Mouse (Mus musculus) left cerebral cortex, postnatal 4 days (tissue): ENCODE results near the gene Atp6v1g2. TPM values are rescaled to one million over a fixed set of nuclear protein-coding genes. Genes with fewer than 3 reads are reported as not detected.

Source experiments
- DNase-seq: peaks from one replicate; pipeline ENCODE4 v3.0.0-alpha.2; 2022
- intact Hi-C: fragments of 180-260 bp; cut with DNase I; formaldehyde crosslinking; loops from one replicate; pipeline ENCODE4 v1.15.1; 2025
- total RNA-seq, 2 experiments: library from RNA; stranded (reverse); gene quantifications; 2 replicates each; pipeline ENCODE4 v1.2.3; 2021

Atp6v1g2 gene
- total RNA-seq, 2 experiments from 2014 or later: 122 to 142 TPM

DNA sequence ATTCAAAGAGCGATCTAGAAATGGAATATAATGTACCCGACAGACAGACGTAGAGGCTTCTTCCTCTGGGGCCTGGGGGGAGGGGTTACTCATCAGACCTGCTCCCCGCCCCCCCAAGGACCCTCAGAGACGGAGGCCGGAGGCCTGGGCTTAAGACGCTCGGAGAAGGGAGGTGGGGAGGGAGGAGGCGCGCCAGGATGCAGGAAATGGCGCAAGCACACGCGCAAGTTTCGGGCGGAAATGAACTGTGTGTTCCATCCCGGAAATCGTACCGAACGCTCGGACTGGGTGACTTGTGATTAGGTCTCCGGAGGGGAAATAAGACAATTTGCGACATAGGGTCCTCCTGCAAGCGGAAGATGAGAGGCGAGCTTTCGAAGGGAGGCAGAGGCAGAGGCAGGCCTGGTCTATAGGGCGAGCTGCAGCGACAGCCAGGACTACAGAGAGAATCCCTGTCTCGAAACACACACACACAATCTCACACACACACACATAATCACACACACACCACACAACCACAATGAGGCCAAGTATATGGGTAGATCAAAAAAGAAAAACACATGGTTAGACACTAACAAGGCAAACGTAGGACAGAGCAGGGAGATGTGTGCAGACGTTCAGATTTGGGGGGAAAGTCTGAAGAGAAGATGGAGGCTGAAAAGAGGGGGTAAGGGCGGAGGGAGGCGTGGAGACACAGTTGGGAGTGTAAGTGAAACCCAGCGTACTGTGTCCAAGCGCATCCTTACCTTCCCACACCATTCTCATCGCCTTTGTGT, 2.3 kb downstream of the Atp6v1g2 start, which contains the start of gene Nfkbil1:
Gene Nfkbil1, minus strand, starts transcription at position 179 of the 776 bp plus-strand sequence.
- DNase-seq: peak; percentile 94
- intact Hi-C loops: no loop called here

- peak; percentile 99 for DNase-seq
- intact Hi-C loops: no loop called here
Observed at GRCm38 (mm10) chr17:35236390-35236746, 2.9 kb downstream of the Atp6v1g2 start.

DNA sequence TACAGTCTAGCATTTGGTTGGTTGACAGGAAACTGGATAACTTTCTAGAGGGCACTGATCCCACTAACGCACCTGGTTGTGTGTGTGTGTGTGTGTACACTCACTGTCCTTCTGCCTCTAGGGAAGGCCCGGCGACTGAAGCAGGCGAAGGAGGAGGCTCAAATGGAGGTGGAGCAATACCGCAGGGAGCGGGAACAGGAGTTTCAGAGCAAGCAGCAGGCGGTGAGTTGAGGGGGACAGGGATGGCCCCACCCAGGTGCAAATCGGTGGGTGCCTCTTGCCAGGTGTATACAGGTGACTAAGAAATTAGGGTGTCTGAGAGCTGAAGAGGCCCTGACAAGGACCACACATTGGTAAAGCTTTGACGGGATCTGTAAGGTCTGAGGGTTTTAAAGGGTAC, 3.5 kb downstream of the Atp6v1g2 start:
- DNase-seq: no peak
- intact Hi-C loops: no loop called here

DNA sequence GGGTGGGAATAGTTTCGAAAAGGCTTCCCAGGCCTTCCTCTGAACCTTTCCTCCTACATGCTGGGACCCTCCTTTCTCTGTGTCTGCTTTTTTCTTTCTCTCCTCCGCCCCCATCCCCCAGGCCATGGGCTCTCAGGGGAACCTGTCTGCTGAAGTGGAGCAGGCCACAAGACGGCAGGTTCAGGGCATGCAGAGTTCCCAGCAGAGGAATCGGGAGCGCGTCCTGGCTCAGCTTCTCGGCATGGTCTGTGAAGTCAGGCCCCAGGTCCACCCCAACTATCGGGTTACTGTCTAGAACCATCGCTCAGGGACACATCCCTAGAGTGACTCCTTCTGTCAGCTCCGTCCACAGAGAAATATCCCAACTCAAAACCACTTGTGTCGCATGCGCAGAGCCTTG, 4.0 kb downstream of the Atp6v1g2 start:
- no peak for DNase-seq
- intact Hi-C loops: no loop called here

- intact Hi-C loops: no loop called here
- no peak for DNase-seq
Observed at GRCm38 (mm10) chr17:35239700-35240099, 6.2 kb downstream of the Atp6v1g2 start.

DNA sequence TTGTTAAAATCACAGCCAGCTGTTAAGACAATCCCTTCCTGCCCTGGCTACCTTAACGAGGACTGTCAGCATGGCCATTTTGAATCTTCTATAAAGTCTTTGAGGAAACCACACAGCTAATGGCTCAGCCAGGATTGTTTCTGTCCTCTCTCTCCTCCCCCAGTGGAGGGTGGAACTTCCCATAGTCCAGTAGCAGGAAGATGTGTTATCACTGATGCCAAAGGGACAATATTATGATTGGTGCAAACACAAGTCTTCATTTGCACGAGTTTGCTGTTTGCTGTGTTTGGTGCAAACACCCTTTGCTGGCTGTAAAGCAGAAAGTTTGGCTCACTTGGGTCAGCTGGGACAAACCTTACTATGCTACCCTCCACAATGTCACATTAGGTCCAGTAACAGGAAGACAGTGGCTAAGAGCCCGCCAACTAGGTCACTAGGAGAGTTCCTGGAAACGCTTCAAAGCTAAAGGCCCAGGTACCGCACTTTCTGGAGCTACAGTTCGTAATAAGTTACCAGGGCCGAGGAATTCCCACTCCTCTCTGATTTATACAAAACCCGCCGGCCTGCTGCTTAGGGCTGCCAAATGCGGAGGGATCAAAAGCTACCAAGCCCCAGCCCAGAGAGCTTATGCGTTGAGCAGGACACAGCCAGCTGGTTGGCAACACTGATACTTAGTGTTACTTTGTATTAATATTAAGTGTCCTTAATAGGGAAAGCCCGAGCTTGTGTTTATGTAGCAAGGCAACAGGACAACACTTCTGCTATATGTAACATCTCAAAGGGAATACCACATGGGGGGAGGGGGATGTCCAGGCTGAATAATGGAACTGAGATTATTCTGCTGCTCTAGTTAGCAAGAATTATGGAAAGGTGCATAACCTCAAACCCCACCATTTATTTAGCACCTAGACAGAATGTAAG, 7.2 kb downstream of the Atp6v1g2 start:
- DNase-seq: no peak
- intact Hi-C loops: no loop called here

DNA sequence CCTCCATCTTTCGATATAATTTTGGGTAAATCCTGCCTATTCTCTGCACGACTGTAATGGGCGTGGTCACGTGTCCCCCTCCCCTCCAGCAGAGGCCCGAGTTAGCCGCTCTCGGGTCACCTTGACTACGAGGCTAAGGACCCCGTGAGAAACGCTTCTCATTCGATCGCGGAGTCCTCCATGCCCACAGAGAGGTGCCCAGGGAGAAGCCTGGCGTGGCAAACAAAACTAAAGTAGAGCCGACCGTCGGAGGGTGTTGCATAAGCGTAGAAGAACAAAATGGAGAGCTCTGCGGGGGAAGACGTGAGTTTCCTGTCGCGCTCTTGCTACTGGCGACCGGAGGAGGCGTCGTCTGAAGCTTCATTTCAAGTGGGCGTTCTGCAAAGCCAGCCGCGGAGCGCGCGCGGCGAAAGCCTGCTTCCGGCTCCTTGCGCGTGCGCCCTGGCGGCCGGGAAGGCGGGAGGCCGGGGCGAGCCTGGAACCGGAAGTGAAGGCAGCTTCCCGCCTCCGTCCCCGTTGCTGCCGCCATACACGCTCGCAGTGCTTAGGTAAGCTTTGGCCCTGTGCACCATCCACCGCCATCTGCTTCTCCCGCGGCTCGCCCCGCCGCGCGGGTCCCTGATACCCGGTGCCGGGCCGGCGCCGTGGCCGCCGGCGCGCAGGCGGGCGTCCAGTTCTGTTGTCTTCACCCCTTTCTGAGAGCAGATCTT, 8.0 kb downstream of the Atp6v1g2 start, which contains the start of gene Ddx39b:
Gene Ddx39b, plus strand, starts transcription at position 442 of the 710 bp plus-strand sequence.
- DNase-seq: peak; percentile 96
- intact Hi-C loops: no loop called here

DNA sequence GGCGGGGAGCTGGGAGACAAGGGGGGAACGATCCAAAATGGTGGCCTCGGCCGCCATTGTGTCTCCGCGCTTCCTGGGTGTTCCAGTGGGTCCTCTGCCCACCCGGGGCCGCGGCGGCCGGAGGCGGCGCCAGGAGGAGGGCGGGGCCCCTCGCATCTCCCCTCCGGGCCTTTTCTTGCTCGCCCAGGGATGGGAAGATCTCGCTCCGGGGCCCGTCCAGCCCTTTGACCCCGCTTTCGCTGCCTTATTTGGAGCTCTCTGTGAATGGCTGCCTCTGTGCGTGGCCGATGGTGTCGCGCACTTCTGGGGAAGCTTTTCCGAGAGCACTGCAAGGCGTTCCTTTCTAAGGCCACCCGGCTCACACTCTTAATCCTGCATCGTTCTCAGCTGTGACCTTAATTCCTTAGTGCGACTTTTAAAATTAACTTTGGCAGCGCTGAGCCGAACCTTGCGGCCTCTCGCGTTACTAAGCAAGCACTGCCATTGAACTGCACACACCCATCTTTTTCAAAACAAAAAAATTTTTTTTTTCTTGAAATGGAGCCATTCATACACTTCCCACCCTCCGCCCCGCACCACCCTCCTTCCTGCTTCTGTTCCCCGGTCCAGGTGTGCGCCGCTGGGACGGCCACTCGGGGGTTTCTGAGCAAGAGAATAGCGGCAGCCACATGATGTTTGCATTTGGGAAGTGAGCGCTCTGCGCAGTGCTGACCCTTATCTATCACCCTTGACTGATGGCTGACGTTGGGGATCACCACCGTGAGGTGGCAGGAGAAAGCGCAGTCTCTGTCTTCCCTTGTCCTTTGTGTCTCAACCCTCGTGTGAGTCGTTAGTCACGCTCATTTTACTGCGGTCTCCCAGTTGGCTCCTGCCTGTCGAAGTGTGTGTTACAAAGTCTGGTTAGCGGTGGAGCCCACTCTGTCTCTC, 8.8 kb downstream of the Atp6v1g2 start:
- intact Hi-C loops: no loop called here
- DNase-seq: peak; percentile 63

- peak; percentile 85 for DNase-seq
- intact Hi-C loops: no loop called here
Observed at GRCm38 (mm10) chr17:35243086-35243485, 9.6 kb downstream of the Atp6v1g2 start.

- intact Hi-C loops: no loop called here
Observed at GRCm38 (mm10) chr17:35244999-35245398, 11.5 kb downstream of the Atp6v1g2 start.

DNA sequence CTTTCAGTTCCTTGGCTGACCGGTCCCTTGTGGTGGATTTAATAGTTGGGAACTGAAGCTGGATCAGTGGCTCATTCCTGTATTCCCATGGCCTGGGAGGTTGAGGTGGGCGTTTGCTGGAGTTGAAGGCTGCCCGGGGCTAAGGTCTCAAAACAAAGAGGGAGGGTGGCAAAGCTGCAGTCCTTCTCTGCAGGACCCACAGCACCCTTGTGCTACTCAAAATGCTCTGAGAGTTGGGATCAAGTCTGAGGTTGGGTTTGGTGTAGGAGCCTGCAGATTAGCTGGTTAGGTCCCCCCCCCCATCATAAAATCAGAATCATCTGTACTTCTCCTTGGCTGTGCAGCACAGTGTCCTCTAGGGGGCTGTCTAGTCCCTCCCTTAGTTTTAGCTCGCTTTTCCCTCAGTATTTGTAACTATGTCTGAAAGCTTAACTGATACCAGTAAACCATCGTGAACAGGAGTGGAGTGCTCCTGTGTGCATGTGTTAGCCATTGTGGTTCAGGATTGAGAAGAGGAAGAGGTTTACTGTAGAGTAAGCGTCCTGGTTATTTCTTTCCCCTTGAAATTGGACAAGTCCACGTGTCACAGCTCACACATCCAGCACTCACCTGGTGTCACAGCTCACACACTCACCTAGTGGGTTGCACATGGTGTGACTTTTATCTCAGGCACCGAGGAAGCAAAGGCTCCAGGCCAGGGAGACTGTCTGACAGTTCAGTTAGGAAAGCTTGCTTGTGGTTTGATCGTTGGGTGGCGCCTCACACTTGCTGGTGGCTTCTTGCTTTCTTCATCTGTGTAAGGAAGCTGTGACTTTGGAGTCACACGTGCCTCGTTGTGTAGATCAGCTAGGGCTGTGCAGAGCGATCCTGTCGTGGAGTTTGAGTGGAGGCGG, 12.5 kb downstream of the Atp6v1g2 start:
- no peak for DNase-seq
- intact Hi-C loops: no loop called here

More at GRCm38 (mm10) chr17:35244999-35245398, 11.5 kb downstream of the Atp6v1g2 start:
- no peak for DNase-seq

DNA sequence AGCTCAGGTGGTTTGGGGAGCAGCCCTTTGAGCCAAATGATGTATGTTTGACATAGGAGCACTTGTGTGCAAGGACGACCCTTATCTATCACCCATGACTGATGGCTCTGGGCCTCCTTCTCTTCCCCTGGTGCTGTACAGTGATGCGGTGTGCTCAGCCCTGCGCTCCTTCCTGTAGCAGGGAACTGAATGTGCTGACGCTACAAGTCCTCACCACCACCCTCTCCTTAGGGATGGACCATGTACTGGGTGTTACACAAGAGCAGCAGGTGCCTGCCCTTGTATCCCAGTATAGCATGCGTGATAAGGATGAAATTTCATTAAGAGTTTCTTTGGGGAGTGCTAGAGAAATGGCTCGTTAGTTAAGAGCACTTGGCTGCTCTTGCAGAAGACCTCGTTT, 13.7 kb downstream of the Atp6v1g2 start:
- DNase-seq: no peak
- intact Hi-C loops: no loop called here

DNA sequence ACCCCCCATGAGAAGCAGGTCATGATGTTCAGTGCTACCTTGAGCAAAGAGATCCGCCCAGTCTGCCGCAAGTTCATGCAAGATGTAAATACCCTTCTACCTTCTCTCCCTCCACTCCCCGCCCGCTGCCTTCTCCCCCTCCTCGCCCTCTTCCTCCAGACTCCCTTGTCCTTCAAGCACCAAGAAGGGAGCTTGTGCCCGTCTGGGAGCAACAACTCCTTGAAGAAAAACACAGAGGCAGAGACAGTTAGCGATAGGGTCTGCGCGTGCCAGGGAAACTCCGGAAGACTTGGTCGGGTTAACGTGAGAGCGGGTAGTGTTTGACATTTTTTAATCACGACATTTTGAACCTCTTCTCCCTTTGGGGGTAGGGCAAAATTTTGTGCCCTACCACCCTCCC, 15.5 kb downstream of the Atp6v1g2 start:
- no peak for DNase-seq
- intact Hi-C loops: no loop called here

DNA sequence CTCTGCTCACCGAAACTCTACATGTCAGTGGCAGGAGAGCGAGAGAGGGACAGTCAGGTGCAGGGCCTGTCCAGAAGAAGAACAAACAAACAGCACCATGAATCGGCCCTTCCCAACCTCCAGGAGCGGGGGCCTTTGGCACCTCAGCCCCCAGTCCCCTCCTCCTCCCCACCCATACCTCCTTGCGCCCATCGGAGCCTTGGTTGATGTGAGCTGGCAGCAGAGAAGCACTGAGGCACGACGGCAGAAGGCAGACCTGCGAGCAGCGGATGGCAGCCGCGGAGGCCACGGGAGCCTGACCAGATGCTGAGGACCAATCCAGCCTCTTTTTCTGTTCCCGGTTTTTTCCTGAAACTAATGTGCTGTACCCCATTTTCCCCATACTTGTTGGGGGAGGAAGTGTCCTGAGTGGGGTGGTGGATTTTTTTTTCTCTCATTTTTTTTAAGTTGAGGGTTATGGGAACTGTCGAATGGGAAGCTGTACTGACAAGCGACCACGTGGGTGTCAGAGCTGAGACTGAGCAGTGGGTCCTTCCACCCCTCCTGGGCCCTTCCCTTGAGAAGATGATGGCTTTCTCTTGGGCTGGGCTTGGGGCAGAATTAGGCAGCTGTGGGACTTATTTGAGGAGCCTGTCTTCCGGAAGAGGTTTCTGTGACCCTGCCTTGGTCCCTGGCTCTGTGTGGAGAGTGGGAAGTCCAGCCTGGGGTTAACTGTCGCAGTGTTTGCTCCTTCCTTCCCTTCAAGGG, 16.2 kb downstream of the Atp6v1g2 start:
- intact Hi-C loops: no loop called here
- no peak for DNase-seq

DNA sequence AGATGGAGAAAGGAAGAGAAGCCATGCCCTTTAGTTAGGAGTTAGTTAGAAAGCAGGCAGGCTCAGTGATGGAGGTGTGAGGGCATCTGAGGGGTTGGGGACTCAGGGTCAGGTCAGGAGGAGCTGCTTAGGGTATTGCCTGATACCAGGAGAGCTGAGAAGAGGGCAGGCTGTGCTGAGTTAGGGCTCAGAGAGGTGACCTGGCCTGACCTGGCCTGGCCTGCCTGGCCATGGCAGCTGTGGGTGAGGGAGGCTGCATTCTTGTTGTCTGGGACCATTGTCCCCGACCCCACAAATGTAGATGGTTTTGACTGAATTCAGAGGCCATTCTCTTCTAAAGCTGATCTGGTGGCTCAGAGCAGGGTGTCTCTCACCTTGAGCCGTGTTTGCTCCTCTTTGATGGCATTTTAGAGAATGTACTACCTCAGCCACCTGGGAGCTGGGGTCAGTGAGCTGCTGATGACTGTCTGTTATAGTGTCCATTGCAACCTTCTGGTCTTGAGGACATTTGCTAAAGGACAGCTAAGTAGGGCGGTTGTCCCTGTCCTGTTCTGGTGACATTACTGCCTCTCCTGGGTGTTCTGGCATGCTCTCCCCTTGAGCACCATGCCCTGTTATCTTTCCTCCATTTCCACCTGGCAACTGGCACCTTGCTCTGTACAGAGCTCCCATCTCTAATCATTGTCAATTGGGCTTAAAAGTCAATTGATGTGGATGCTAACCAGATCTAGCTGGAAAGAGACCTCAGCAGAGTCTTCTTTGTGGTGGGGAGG, 17.1 kb downstream of the Atp6v1g2 start:
- intact Hi-C loops: no loop called here
- no peak for DNase-seq

GRCm38 (mm10) chr17:35251162-35251719, 17.8 kb downstream of the Atp6v1g2 start:
- intact Hi-C loops: no loop called here
- no peak for DNase-seq

GRCm38 (mm10) chr17:35251981-35252380, 18.5 kb downstream of the Atp6v1g2 start:
- no peak for DNase-seq
- intact Hi-C loops: no loop called here
